Mouse (Mus musculus): ENCODE measurements around the gene Arhgap36. TPM values are rescaled to one million over a fixed set of nuclear protein-coding genes. Genes with fewer than 3 reads are reported as not detected.

Arhgap36 gene
- polyA plus RNA-seq, 1 experiment from 2014 or later: 107 TPM

Other genes starting within 250 kb of the Arhgap36 start
- gene Enox2, start 175.7 kb upstream of the Arhgap36 start, polyA plus RNA-seq (2014; fragmentation: Nextera tagmentation; extraction: Ambion mirVana): 7.0 and 8.4 TPM in 2 replicates
- not detected in 2 replicates for gene Olfr1320, start 208.4 kb downstream of the Arhgap36 start, polyA plus RNA-seq (2014; fragmentation: Nextera tagmentation; extraction: Ambion mirVana)

All from embryonic facial prominence, embryonic 14.5 days (tissue).